Mouse (Mus musculus): Measurements from ENCODE around the gene Mcf2l. TPM values are rescaled to one million over a fixed set of nuclear protein-coding genes. Genes with fewer than 3 reads are reported as not detected.

The Mcf2l gene
- polyA plus RNA-seq, 1 experiment from 2014 or later, result 18.5 TPM

DNA sequence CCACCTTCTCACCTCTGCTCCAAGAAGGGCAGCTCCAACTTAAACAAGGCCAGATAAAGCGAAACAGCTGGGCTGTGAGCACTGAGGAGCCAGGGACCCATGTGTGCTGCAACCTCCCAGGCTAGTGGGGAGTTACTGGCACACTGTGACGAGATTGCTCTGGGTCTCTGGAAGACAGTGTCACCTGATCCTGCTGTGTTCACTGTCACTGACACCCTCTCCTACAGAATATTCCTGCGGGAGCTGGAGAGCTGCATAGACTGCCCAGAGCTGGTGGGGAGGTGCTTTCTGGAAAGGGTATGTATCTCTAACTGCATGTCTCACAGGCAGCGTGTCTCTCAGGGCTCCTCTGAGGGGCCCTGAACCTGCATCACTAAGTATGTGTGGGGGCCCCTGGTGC lies 133.9 kb downstream of the Mcf2l start:
- Histone ChIP-seq H3K36me3 (ENCODE audit: control insufficient read depth, insufficient read depth, low read length) (peaks cover 7% of the 10 kb centered on the region; the same call in 1 of the 2 replicates), H3K9me3 (replicated peaks; ENCODE audit: control insufficient read depth, low read length) (no peaks in the 10 kb centered on the region), H3K4me3 (replicated peaks; ENCODE audit: low read length) (no peak overlapping the region), H3K4me2 (ENCODE audit: low read depth, low read length) (no peak overlapping the region), H3K27ac (ENCODE audit: low read length) (no peak overlapping the region), H3K27me3 (ENCODE audit: control insufficient read depth, insufficient read depth, low read length) (no peaks in the 10 kb centered on the region), H3K4me1 (ENCODE audit: control insufficient read depth, insufficient read depth, low read length) (no peaks in the 10 kb centered on the region), H3K9ac (ENCODE audit: low read length) (no peak overlapping the region)
- 59% methylated on average over 4 of the region's 4 CpGs for WGBS
- no peak for ATAC-seq (ENCODE audit: insufficient read depth, low FRiP score)

DNA sequence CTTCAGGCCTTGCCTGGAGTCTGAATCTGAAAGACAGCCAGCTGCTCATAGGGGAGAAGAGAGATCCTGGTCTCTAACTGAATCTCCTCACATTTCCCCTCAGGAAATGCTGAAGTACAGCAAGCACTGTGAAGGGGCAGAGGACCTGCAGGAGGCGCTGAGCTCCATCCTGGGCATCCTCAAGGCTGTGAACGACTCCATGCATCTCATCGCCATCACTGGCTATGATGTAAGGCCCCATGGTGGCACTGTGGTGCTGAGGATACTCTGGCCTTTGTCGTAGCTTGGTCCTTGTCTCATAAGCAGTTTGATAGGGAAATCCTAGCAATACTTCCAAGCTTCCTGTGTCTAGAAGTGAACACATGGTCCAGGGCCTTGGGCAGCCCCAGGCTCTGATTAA lies 136.7 kb downstream of the Mcf2l start:
- no peaks in the 10 kb centered on the region for H3K27me3 ChIP-seq (ENCODE audit: control insufficient read depth, insufficient read depth, low read length)
- no peaks in the 10 kb centered on the region for H3K4me1 ChIP-seq (ENCODE audit: control insufficient read depth, insufficient read depth, low read length)
- no peak overlapping the region for H3K4me3 ChIP-seq (replicated peaks; ENCODE audit: low read length)
- peaks cover 7% of the 10 kb centered on the region; the same call in 1 of the 2 replicates for H3K36me3 ChIP-seq (ENCODE audit: control insufficient read depth, insufficient read depth, low read length)
- 55% methylated on average over 4 of the region's 4 CpGs for WGBS
- H3K4me2 ChIP-seq (ENCODE audit: low read depth, low read length), result no peak overlapping the region
- H3K9ac ChIP-seq (ENCODE audit: low read length), result no peak overlapping the region
- no peaks in the 10 kb centered on the region for H3K9me3 ChIP-seq (replicated peaks; ENCODE audit: control insufficient read depth, low read length)
- no peak for ATAC-seq (ENCODE audit: insufficient read depth, low FRiP score)
- H3K27ac ChIP-seq (ENCODE audit: low read length), result no peak overlapping the region

DNA sequence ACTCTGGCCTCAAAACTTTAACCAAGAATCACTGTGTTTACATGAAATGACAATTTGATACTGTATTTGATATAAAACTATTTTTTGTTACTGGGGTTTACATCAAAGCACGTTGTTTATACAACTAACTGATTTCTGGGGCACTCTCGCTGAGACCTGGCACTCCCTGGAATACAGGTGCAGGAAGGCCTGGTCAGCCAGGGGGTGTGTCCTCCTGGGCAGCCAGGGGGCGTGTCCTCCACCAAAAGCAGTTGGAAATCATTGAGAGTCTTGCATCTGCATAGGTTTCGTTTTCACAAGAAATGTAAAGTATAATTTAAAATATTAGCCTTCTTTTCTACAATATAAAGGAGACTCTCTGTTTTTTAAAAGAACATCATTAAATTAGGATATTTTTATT lies 146.0 kb downstream of the Mcf2l start:
- Histone ChIP-seq H3K4me3 (replicated peaks; ENCODE audit: low read length) (no peak overlapping the region), H3K27me3 (ENCODE audit: control insufficient read depth, insufficient read depth, low read length) (no peaks in the 10 kb centered on the region), H3K27ac (ENCODE audit: low read length) (no peak overlapping the region), H3K36me3 (ENCODE audit: control insufficient read depth, insufficient read depth, low read length) (no peaks in the 10 kb centered on the region), H3K9ac (ENCODE audit: low read length) (no peak overlapping the region), H3K9me3 (replicated peaks; ENCODE audit: control insufficient read depth, low read length) (no peaks in the 10 kb centered on the region), H3K4me2 (ENCODE audit: low read depth, low read length) (no peak overlapping the region), H3K4me1 (ENCODE audit: control insufficient read depth, insufficient read depth, low read length) (no peaks in the 10 kb centered on the region)
- WGBS, result 38% methylated on average over 4 of the region's 4 CpGs
- ATAC-seq (ENCODE audit: insufficient read depth, low FRiP score), result no peak

DNA sequence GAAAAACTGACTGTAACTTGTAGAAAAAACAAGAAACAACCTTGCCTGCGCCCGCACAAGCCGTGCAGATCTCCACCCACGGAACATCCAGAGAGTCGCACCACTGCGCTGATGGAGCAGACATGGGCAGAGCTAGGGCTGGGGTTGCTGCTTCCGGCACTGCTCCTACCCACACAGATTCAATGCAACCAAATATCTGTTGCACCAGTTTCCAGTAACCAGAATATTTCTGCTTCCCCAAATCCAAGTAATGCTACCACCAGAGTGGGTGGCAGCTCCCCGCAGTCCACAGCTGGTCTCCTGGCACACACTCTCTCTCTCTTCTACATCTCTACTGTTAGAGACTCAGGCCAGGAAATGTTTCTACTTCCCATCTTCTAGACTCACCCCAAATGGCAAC lies 148.2 kb downstream of the Mcf2l start:
- H3K4me3 ChIP-seq (replicated peaks; ENCODE audit: low read length), result no peak overlapping the region
- no peak overlapping the region for H3K27ac ChIP-seq (ENCODE audit: low read length)
- 91% methylated on average over 8 of the region's 8 CpGs for WGBS
- no peaks in the 10 kb centered on the region for H3K27me3 ChIP-seq (ENCODE audit: control insufficient read depth, insufficient read depth, low read length)
- no peak overlapping the region for H3K4me2 ChIP-seq (ENCODE audit: low read depth, low read length)
- no peak for ATAC-seq (ENCODE audit: insufficient read depth, low FRiP score)
- H3K4me1 ChIP-seq (ENCODE audit: control insufficient read depth, insufficient read depth, low read length), result no peaks in the 10 kb centered on the region
- H3K36me3 ChIP-seq (ENCODE audit: control insufficient read depth, insufficient read depth, low read length), result no peaks in the 10 kb centered on the region
- no peaks in the 10 kb centered on the region for H3K9me3 ChIP-seq (replicated peaks; ENCODE audit: control insufficient read depth, low read length)
- H3K9ac ChIP-seq (ENCODE audit: low read length), result no peak overlapping the region

DNA sequence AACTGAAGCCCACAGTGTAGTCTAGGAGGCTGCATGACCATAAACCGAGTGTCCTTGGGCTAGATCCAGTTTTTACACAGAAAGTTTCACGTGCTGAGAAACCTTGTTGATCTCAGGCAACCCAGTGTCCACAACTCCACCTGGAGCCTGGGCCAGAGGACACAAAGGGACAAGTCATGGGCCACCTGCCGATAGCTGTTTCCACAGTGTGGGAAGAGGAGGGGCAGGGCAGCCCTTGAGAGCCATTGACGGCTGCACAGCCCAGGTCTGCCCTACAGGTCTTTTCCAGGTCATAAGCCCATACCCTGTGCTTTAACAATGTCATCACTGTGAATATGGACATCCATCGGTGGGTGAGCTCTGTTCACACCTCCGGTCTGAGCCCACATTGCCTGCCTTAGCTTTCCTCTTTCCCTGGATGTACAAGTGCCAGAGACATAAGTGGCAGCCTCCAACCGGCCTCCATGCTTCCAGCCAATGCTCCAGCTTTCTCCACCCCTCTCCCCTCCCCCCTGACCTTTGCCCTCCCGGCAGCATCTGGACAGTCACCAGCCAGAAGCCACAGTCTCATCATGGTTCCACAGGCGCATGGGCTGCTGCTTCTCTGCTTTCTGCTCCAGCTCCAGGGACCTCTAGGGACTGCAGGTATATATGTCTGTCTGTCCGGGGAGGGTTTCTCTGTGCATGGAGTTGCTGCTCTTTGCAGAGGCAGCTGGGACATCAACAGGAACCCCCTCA lies 152.1 kb downstream of the Mcf2l start, which contains the start of gene F7:
Gene F7, plus strand, starts transcription at position 548 of the 738 bp plus-strand sequence.
- Histone ChIP-seq H3K27me3 (ENCODE audit: control insufficient read depth, insufficient read depth, low read length) (no peaks in the 10 kb centered on the region), H3K9ac (ENCODE audit: low read length) (no peak within 1 kb of the TSS), H3K4me2 (ENCODE audit: low read depth, low read length) (no peak within 1 kb of the TSS), H3K36me3 (ENCODE audit: control insufficient read depth, insufficient read depth, low read length) (no peaks in the 10 kb centered on the region), H3K9me3 (replicated peaks; ENCODE audit: control insufficient read depth, low read length) (no peaks in the 10 kb centered on the region), H3K27ac (ENCODE audit: low read length) (no peak within 1 kb of the TSS), H3K4me3 (replicated peaks; ENCODE audit: low read length) (no peak within 1 kb of the TSS), H3K4me1 (ENCODE audit: control insufficient read depth, insufficient read depth, low read length) (no peaks in the 10 kb centered on the region)
- no peak for ATAC-seq (ENCODE audit: insufficient read depth, low FRiP score)
- 59% methylated on average over 10 of the region's 10 CpGs for WGBS

DNA sequence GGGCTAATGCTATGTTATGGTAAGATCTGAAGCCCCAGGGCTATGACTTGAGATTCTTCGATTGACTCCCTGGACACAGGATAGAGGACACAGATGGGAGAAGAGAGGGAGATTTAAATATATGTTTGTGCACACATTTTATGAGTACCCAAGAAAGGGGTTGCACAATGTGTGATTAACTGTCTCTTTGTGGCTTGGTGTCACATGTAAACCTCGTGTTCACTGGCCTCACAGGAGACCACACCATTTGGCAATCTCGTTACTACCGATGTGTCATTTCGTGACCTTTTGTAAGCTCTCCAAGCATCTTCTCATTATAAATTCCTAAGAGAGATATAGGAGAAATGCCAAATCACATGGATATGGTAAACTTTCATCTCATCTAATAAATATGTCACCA lies 154.0 kb downstream of the Mcf2l start:
- H3K36me3 ChIP-seq (ENCODE audit: control insufficient read depth, insufficient read depth, low read length), result no peaks in the 10 kb centered on the region
- H3K4me3 ChIP-seq (replicated peaks; ENCODE audit: low read length), result no peak overlapping the region
- H3K27ac ChIP-seq (ENCODE audit: low read length), result no peak overlapping the region
- no peak overlapping the region for H3K4me2 ChIP-seq (ENCODE audit: low read depth, low read length)
- WGBS, result 83% methylated on average over 5 of the region's 5 CpGs
- no peak for ATAC-seq (ENCODE audit: insufficient read depth, low FRiP score)
- no peak overlapping the region for H3K9ac ChIP-seq (ENCODE audit: low read length)
- H3K4me1 ChIP-seq (ENCODE audit: control insufficient read depth, insufficient read depth, low read length), result no peaks in the 10 kb centered on the region
- no peaks in the 10 kb centered on the region for H3K27me3 ChIP-seq (ENCODE audit: control insufficient read depth, insufficient read depth, low read length)
- no peaks in the 10 kb centered on the region for H3K9me3 ChIP-seq (replicated peaks; ENCODE audit: control insufficient read depth, low read length)

DNA sequence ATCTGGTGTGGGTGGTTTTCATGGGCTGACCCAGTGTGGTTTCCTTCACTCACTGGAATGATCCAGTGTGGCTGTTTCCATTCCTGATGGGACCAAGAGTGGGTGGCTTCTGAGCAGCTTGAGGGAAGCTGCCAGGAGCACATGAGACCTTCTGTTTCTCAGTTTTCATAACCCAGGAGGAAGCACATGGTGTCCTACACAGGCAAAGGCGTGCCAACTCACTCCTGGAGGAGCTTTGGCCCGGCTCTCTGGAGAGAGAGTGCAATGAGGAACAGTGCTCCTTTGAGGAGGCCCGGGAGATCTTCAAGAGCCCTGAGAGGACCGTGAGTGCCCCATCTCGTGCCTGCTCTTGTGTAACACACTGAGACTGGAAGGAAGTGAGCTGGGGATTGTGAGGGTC lies 154.9 kb downstream of the Mcf2l start:
- H3K27ac ChIP-seq (ENCODE audit: low read length), result no peak overlapping the region
- ATAC-seq (ENCODE audit: insufficient read depth, low FRiP score), result no peak
- H3K36me3 ChIP-seq (ENCODE audit: control insufficient read depth, insufficient read depth, low read length), result no peaks in the 10 kb centered on the region
- no peak overlapping the region for H3K4me3 ChIP-seq (replicated peaks; ENCODE audit: low read length)
- no peak overlapping the region for H3K4me2 ChIP-seq (ENCODE audit: low read depth, low read length)
- no peaks in the 10 kb centered on the region for H3K4me1 ChIP-seq (ENCODE audit: control insufficient read depth, insufficient read depth, low read length)
- H3K9ac ChIP-seq (ENCODE audit: low read length), result no peak overlapping the region
- H3K27me3 ChIP-seq (ENCODE audit: control insufficient read depth, insufficient read depth, low read length), result no peaks in the 10 kb centered on the region
- 65% methylated on average over 5 of the region's 5 CpGs for WGBS
- H3K9me3 ChIP-seq (replicated peaks; ENCODE audit: control insufficient read depth, low read length), result no peaks in the 10 kb centered on the region

DNA sequence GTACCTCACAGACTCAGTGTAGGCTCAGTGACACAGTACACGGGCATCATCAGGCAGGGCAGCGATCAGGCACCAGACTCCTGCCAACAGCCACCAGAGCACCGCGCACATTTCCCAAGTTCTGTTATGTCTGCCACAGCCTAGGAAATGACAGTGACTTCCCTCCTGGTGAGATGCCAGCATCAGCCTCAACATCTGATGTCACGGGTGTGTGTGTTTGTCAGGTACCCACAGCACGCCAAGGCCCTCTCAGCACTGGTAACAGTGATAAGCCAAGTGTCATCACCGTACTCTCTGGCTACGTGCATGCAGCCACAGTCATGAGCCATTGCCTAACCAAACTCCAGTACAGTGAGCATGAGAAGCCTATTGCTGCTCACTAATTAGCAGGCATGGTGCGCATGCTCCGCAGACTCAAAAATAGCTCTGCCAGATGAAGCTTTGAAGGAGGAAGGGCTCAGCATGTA lies 162.8 kb downstream of the Mcf2l start:
- Histone ChIP-seq H3K9ac (ENCODE audit: low read length) (no peak overlapping the region), H3K4me3 (replicated peaks; ENCODE audit: low read length) (no peak overlapping the region), H3K4me1 (ENCODE audit: control insufficient read depth, insufficient read depth, low read length) (no peaks in the 10 kb centered on the region), H3K4me2 (ENCODE audit: low read depth, low read length) (no peak overlapping the region), H3K27me3 (ENCODE audit: control insufficient read depth, insufficient read depth, low read length) (no peaks in the 10 kb centered on the region), H3K9me3 (replicated peaks; ENCODE audit: control insufficient read depth, low read length) (no peaks in the 10 kb centered on the region), H3K27ac (ENCODE audit: low read length) (no peak overlapping the region), H3K36me3 (ENCODE audit: control insufficient read depth, insufficient read depth, low read length) (no peaks in the 10 kb centered on the region)
- WGBS, result 85% methylated on average over 10 of the region's 10 CpGs
- no peak for ATAC-seq (ENCODE audit: insufficient read depth, low FRiP score)

DNA sequence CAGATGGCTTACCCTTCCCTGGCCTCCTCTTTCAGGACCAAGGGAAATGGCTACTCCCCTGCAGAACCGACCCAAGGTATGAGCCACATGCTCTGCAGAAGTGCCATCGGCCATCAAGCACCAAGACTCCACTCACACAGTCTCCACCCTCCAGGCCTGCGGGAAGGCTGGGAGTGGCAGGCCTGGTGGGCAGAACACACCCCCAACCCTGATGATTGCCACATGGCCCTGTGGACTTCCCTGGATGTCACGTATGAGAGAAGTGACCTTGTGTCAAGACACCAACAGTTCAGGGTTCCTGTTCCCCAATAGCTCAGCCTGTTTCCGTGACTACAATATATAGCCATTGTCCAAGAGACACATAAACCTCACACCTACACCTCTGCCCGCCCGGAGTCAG lies 163.4 kb downstream of the Mcf2l start, which contains the start of gene F10:
Gene F10, plus strand, starts transcription at position 294 of the 400 bp plus-strand sequence.
- H3K4me3 ChIP-seq (replicated peaks; ENCODE audit: low read length), result no peak within 1 kb of the TSS
- 72% methylated on average over 7 of the region's 7 CpGs for WGBS
- no peak within 1 kb of the TSS for H3K4me2 ChIP-seq (ENCODE audit: low read depth, low read length)
- no peak for ATAC-seq (ENCODE audit: insufficient read depth, low FRiP score)
- no peaks in the 10 kb centered on the region for H3K36me3 ChIP-seq (ENCODE audit: control insufficient read depth, insufficient read depth, low read length)
- no peaks in the 10 kb centered on the region for H3K4me1 ChIP-seq (ENCODE audit: control insufficient read depth, insufficient read depth, low read length)
- H3K27ac ChIP-seq (ENCODE audit: low read length), result no peak within 1 kb of the TSS
- no peaks in the 10 kb centered on the region for H3K9me3 ChIP-seq (replicated peaks; ENCODE audit: control insufficient read depth, low read length)
- H3K27me3 ChIP-seq (ENCODE audit: control insufficient read depth, insufficient read depth, low read length), result no peaks in the 10 kb centered on the region
- H3K9ac ChIP-seq (ENCODE audit: low read length), result no peak within 1 kb of the TSS

Measured in stomach, embryonic 16.5 days (tissue).